Mouse (Mus musculus) ES-E14 (cell line): ENCODE results near the gene Gpm6b.

ENCODE experiments used
- MAFK ChIP-seq: IDR thresholded peaks from 2 replicates; pipeline ENCODE4 v1.6.1; 2014; ENCODE audit warnings: mild to moderate bottlenecking, low read depth, low read length, inconsistent platforms; ENCODE audit not compliant: insufficient read depth
- ZC3H11A ChIP-seq: IDR thresholded peaks from 2 replicates; pipeline ENCODE4 v1.6.1; 2012; ENCODE audit warnings: low read depth, mild to moderate bottlenecking, inconsistent platforms, low read length, borderline replicate concordance

DNA sequence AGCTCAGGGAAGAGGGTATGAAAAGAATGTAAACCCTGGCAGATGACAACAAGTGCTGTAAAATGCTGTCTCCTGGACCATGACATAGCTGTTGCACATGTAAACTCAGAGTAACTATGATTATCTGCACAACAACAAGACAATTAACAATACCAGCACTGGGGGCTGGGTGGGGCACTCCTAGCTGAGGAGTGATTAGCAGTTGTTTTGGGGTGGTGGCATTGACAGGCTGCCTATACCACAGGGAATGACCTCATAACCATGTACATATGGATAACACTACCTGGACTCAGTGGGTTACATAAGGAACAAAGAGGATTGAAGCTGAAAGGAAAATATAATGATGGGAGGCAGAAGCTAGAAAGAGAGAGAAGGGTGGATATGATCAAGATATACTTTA, 169.2 kb downstream of the Gpm6b start:
- TF ChIP-seq MAFK (no peak), ZC3H11A (no peak)
